Mouse (Mus musculus) kidney, adult 2 months (tissue): Measurements from ENCODE around the gene Gm3269. TPM values are rescaled to one million over a fixed set of nuclear protein-coding genes. Genes with fewer than 3 reads are reported as not detected.
A peak's percentile ranks its signal among the peaks of the same experiment; 100 is the strongest.
"Not testable (repeated sequence)": the region's sequence is repeated elsewhere in the genome, so short reads cannot be mapped to it uniquely, and the experiment has no call there.

Experiments
- DNase-seq: peaks from one replicate; pipeline ENCODE4 v3.0.0; 2021
- H3K27ac ChIP-seq: fragments of 200-500 bp; 2 replicates; pipeline ENCODE4 v1.5.1; 2012; ENCODE audit warnings: low read depth, low read length, control low read depth, inconsistent platforms; ENCODE audit not compliant: insufficient read depth
- H3K27me3 ChIP-seq: fragments of 200-500 bp; replicated peaks from 2 replicates; pipeline ENCODE4 v1.6.1; 2012; ENCODE audit warnings: mild to moderate bottlenecking, moderate library complexity, low read length, inconsistent platforms; ENCODE audit not compliant: control insufficient read depth, insufficient read depth
- H3K36me3 ChIP-seq: fragments of 200-500 bp; 2 replicates; pipeline ENCODE4 v1.6.1; 2012; ENCODE audit warnings: mild to moderate bottlenecking, moderate library complexity, low read length, inconsistent platforms; ENCODE audit not compliant: control insufficient read depth, insufficient read depth
- H3K4me1 ChIP-seq: fragments of 200-500 bp; 2 replicates; pipeline ENCODE4 v1.6.1; 2011; ENCODE audit warnings: low read length; ENCODE audit not compliant: control insufficient read depth, insufficient read depth
- H3K4me3 ChIP-seq: fragments of 200-500 bp; 2 replicates; pipeline ENCODE4 v1.5.1; 2011; ENCODE audit warnings: mild to moderate bottlenecking, low read depth, low read length, control low read depth; ENCODE audit not compliant: insufficient read depth
- WGBS: fragments of 180-500 bp; shearing (Covaris S2); methylation state at CpG from one replicate; pipeline ENCODE4 v1.1.7; 2018; 5-methylcytosine and 5-hydroxymethylcytosine counted together
- polyA plus RNA-seq: library from polyadenylated mRNA; depleted of rRNA; stranded (reverse); fragments of >200 nt; gene quantifications from 2 replicates; pipeline ENCODE4 v1.2.3, GENCODE M21; 2012; rRNA removed

Gene Gm3269
- not detected in 2 replicates for polyA plus RNA-seq

DNA sequence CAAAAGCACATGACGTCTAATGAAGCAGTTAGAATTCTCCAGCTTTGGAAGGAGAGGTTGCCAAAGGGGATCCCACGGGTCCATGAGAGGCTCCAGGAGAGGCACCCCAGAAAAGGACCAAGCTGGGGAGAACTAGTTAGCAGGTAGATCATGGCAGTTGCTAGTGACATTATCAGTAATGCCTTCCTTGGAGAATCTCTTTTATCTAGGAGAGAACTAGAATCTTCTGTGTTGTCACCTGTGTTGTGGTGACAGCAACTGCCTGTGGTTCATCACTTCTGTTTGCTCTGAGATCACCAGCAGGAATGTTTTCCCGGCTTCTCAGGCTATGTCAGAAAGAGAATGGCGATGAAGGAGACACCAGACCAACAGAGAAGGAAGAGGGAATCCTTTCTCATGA lies at the start of gene Gm3269:
Gene Gm3269, plus strand, starts transcription at position 301 of the 400 bp plus-strand sequence.
- DNase-seq = not testable (repeated sequence)
- WGBS = no CpG with 5 or more reads among the region's 4 CpGs

DNA sequence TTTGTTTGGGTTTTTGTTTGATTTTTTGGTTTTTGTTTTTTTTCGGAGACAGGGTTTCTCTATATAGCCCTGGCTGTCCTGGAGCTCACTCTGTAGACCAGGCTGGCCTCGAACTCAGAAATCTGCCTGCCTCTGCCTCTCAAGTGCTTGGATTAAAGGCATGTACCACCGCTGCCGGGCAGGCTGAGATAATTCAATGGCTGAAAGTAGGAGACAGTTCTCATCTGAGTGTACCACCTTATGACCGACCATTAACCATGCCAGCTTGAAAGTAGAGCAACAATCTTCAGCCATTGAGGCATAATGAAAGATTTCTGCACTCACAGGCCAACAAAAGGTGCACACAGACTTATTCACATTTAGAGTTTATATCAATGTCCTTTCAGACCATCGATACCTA lies 31.5 kb upstream of the Gm3269 start:
- not testable (repeated sequence) for H3K27me3 ChIP-seq, H3K27ac ChIP-seq
- 79% methylated on average over 6 of the region's 6 CpGs for WGBS

More for the DNA sequence above, at the start of gene Gm3269:
- not testable (repeated sequence) for H3K4me3 ChIP-seq, H3K27ac ChIP-seq, H3K36me3 ChIP-seq, H3K4me1 ChIP-seq, H3K27me3 ChIP-seq

DNA sequence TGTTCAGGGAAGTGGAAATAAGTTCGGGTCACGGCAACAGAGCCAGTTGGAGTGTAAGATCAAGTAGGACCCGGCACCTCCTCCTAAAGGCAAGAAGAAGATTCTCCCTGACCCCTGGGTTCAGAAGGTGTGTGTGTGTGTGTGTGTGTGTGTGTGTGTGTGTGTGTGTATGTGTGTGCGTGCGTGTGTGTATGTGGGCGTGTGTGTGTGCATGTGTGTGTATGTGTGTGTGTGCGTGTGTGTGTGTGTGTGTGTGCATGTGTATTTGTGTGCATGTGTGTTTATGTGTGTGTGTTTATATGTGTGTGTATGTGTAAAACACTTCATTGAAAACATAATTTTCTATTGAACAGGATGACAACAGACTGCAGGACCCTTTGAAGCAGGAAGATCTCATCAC lies 16.0 kb upstream of the Gm3269 start:
- WGBS = 72% methylated on average over 2 of the region's 7 CpGs
- not testable (repeated sequence) for H3K27ac ChIP-seq, H3K4me1 ChIP-seq, H3K4me3 ChIP-seq, DNase-seq, H3K36me3 ChIP-seq, H3K27me3 ChIP-seq

More for the DNA sequence above, 31.5 kb upstream of the Gm3269 start:
- not testable (repeated sequence) for H3K4me1 ChIP-seq, H3K36me3 ChIP-seq, H3K4me3 ChIP-seq
- DNase-seq = peak; percentile 8

GRCm38 (mm10) chr14:4855299-4855980 lies 17.5 kb downstream of the Gm3269 start, which contains the start of gene Gm3264:
Gene Gm3264 (plus strand): TSS chr14:4855576.
- H3K27ac ChIP-seq, H3K4me1 ChIP-seq, H3K27me3 ChIP-seq, H3K36me3 ChIP-seq, DNase-seq, H3K4me3 ChIP-seq: not testable (repeated sequence)
- WGBS = 2% methylated on average over 51 of the region's 59 CpGs

DNA sequence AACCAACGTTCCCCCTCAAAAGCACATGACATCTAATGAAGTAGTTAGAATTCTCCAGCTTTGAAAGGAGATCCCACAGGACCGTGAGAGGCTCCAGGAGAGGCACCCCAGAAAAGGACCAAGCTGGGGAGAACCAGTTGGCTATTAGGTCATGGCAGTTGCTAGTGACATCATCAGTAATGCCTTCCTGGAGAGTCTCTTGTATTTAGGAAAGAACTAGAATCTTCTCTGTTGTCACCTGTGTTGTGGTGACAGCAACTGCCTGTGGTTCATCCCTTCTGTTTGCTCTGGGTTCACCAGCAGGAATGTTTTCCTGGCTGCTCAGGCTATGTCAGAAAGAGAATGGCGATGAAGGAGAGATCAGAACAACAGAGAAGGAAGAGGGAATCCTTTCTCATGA lies 54.2 kb downstream of the Gm3269 start, which contains the start of gene Gm3278:
Gene Gm3278, plus strand, starts transcription at position 301 of the 400 bp plus-strand sequence.
- DNase-seq, H3K36me3 ChIP-seq, H3K4me3 ChIP-seq, H3K27ac ChIP-seq, H3K4me1 ChIP-seq, H3K27me3 ChIP-seq: not testable (repeated sequence)
- WGBS = 55% methylated on average over 1 of the region's 3 CpGs

Other genes starting within 250 kb of the Gm3269 start
- not detected in 2 replicates for gene Gm8159, start 205.8 kb upstream of the Gm3269 start, polyA plus RNA-seq
- not detected in 2 replicates for gene Gm3239, start 173.9 kb upstream of the Gm3269 start, polyA plus RNA-seq
- not detected in 2 replicates for gene Gm7876, start 128.9 kb upstream of the Gm3269 start, polyA plus RNA-seq
- gene Gm3252, start 111.3 kb upstream of the Gm3269 start, polyA plus RNA-seq = 0.05 TPM in 1 of 2 replicates, not detected in the other
- not detected in 2 replicates for gene Gm9602, start 61.8 kb upstream of the Gm3269 start, polyA plus RNA-seq
- gene Gm3264, start 17.5 kb downstream of the Gm3269 start, polyA plus RNA-seq = not detected in 2 replicates
- gene Gm3278, start 54.3 kb downstream of the Gm3269 start, polyA plus RNA-seq = not detected in 2 replicates
- gene Gm8297, start 145.8 kb downstream of the Gm3269 start, polyA plus RNA-seq = not detected in 2 replicates
- not detected in 2 replicates for gene Gm3298, start 177.8 kb downstream of the Gm3269 start, polyA plus RNA-seq
- gene 4930555G01Rik, start 212.5 kb downstream of the Gm3269 start, polyA plus RNA-seq = not detected in 2 replicates
- gene Gm8281, start 232.9 kb downstream of the Gm3269 start, polyA plus RNA-seq = not detected in 2 replicates